Mouse (Mus musculus): ENCODE results near the gene Gm10309.
"Not testable (repeated sequence)": the region's sequence is repeated elsewhere in the genome, so short reads cannot be mapped to it uniquely, and the experiment has no call there.

The Gm10309 gene

GRCm38 (mm10) chr17:86509871-86510270 lies 4.8 kb upstream of the Gm10309 start:
- DNase-seq (ENCODE audit: low spot score), result no peak

- DNase-seq (ENCODE audit: low spot score), result no peak
Measured at GRCm38 (mm10) chr17:86508212-86508490, 3.1 kb upstream of the Gm10309 start.

GRCm38 (mm10) chr17:86507342-86508211 lies 2.5 kb upstream of the Gm10309 start:
- peak; percentile 11 for DNase-seq (ENCODE audit: low spot score)

- DNase-seq (ENCODE audit: low spot score), result no peak
Measured at GRCm38 (mm10) chr17:86506881-86507280, 1.8 kb upstream of the Gm10309 start.

- DNase-seq (ENCODE audit: low spot score), result no peak
Measured at GRCm38 (mm10) chr17:86503208-86503897, 1.7 kb downstream of the Gm10309 start.

GRCm38 (mm10) chr17:86501393-86501792 lies 3.6 kb downstream of the Gm10309 start:
- no peak for DNase-seq (ENCODE audit: low spot score)

- no peak for DNase-seq (ENCODE audit: low spot score)
Measured at GRCm38 (mm10) chr17:86499359-86500045, 5.5 kb downstream of the Gm10309 start.

- DNase-seq (ENCODE audit: low spot score), result no peak
Measured at GRCm38 (mm10) chr17:86497302-86497701, 7.7 kb downstream of the Gm10309 start.

GRCm38 (mm10) chr17:86496123-86496771 lies 8.8 kb downstream of the Gm10309 start:
- peak; percentile 32 for DNase-seq (ENCODE audit: low spot score)

GRCm38 (mm10) chr17:86494895-86495294 lies 10.1 kb downstream of the Gm10309 start:
- DNase-seq (ENCODE audit: low spot score), result no peak

GRCm38 (mm10) chr17:86494494-86494893 lies 10.5 kb downstream of the Gm10309 start:
- DNase-seq (ENCODE audit: low spot score), result no peak

- no peak for DNase-seq (ENCODE audit: low spot score)
Measured at GRCm38 (mm10) chr17:86493891-86494420, 11.1 kb downstream of the Gm10309 start.

- DNase-seq (ENCODE audit: low spot score), result no peak
Measured at GRCm38 (mm10) chr17:86492376-86492775, 12.7 kb downstream of the Gm10309 start.

GRCm38 (mm10) chr17:86489827-86490226 lies 15.2 kb downstream of the Gm10309 start:
- DNase-seq (ENCODE audit: low spot score), result no peak

GRCm38 (mm10) chr17:86487450-86487849 lies 17.6 kb downstream of the Gm10309 start:
- no peak for DNase-seq (ENCODE audit: low spot score)

GRCm38 (mm10) chr17:86486657-86487056 lies 18.4 kb downstream of the Gm10309 start:
- DNase-seq (ENCODE audit: low spot score), result no peak

GRCm38 (mm10) chr17:86484087-86484737 lies 20.8 kb downstream of the Gm10309 start:
- peak; percentile 60 for DNase-seq (ENCODE audit: low spot score)

GRCm38 (mm10) chr17:86482675-86483074 lies 22.4 kb downstream of the Gm10309 start:
- no peak for DNase-seq (ENCODE audit: low spot score)

- DNase-seq (ENCODE audit: low spot score), result no peak
Measured at GRCm38 (mm10) chr17:86479406-86479805, 25.6 kb downstream of the Gm10309 start.

- not testable (repeated sequence) for DNase-seq (ENCODE audit: low spot score)
Measured at GRCm38 (mm10) chr17:86477401-86477800, 27.6 kb downstream of the Gm10309 start.

GRCm38 (mm10) chr17:86476674-86477073 lies 28.4 kb downstream of the Gm10309 start:
- DNase-seq (ENCODE audit: low spot score), result no peak

GRCm38 (mm10) chr17:86471684-86472083 lies 33.3 kb downstream of the Gm10309 start:
- no peak for DNase-seq (ENCODE audit: low spot score)
